Mouse (Mus musculus): ENCODE measurements around the gene Aspg.

GRCm38 (mm10) chr12:112088609-112089324, 17.7 kb upstream of the Aspg start:
- no peak for TF ChIP-seq CTCF (IDR thresholded peaks at IDR 0.05; ENCODE audit: borderline replicate concordance, insufficient read depth, low read length)
- no peak for TF ChIP-seq POLR2A (IDR thresholded peaks at IDR 0.05; ENCODE audit: low read depth, low read length)

Data from embryonic fibroblast, embryonic 13.5 days (primary cell).